Mouse (Mus musculus) embryonic fibroblast, embryonic 13.5 days (primary cell): ENCODE data around the gene Pcdh17. TPM values are rescaled to one million over a fixed set of nuclear protein-coding genes. Genes with fewer than 3 reads are reported as not detected.

Experiments used
- H3K27ac ChIP-seq: 2 replicates; pipeline ENCODE4 v1.5.1; 2012; ENCODE audit warnings: low read length, control low read depth, inconsistent platforms; ENCODE audit not compliant: insufficient read depth
- H3K4me1 ChIP-seq: 2 replicates; pipeline ENCODE4 v1.6.1; 2011; ENCODE audit warnings: low read length; ENCODE audit not compliant: control insufficient read depth, insufficient read depth
- H3K4me3 ChIP-seq: 2 replicates; pipeline ENCODE4 v1.5.1; 2011; ENCODE audit warnings: mild to moderate bottlenecking, control low read depth, low read length; ENCODE audit not compliant: insufficient read depth
- CTCF ChIP-seq: IDR thresholded peaks from 2 replicates; pipeline ENCODE4 v1.5.1; 2011; ENCODE audit warnings: mild to moderate bottlenecking, control low read depth, low read length, moderate library complexity, borderline replicate concordance; ENCODE audit not compliant: insufficient read depth
- POLR2A ChIP-seq: IDR thresholded peaks from 2 replicates; pipeline ENCODE4 v1.6.1; 2011; ENCODE audit warnings: low read depth, mild to moderate bottlenecking, control low read depth, low read length, moderate library complexity
- polyA plus RNA-seq: library from polyadenylated mRNA; stranded (reverse); fragments of >200 nt; gene quantifications from 2 replicates; pipeline ENCODE4 v1.2.4, GENCODE M21; 2011; ENCODE audit warnings: low read depth; ENCODE audit not compliant: missing spikeins, insufficient read length

Gene Pcdh17
- polyA plus RNA-seq, 1 experiment = 0.61 TPM

DNA sequence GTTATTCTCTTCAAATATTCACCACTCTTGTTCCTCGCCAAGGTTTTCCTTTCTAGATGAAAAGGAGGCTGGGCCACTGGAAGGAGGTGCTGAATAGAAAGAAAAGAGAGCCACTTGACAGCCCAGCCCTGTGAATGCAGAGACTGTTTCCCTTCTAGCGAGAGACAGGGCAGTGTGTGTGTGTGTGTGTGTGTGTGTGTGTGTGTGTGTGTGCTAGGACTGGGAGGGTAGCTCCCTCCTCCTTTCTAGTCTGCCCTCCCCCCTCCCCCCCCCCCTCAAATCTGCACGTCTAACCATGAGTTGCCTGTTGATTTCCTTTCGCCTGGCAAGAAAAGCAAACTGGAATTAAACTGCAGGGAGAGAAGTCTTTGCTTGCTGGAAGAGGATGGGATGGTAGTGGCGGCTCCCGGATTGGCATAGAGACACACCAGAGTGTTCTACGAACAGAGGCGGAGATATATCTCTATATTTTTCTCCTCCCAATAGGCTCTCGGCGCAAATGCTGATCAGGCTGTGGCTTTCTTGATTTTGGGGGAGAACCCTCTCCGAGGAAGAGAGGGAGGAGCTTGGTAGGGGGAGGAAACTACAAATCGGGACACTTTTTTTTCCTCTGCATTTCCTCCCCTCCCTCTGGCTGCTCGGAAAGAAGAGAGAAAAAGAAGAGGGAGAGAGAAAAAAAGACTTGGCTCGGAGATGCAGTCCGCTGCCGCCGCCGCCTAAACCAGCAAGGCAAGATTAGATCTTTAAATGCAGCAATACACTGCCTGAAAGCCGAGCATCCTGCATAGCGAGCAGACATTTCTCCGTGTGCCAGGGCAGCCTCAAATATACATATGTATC is 1.5 kb downstream of the Pcdh17 start:
- Histone ChIP-seq H3K4me1 (no peaks in the 10 kb centered on the region), H3K27ac (no peak overlapping the region)
- TF ChIP-seq CTCF (no peak), POLR2A (no peak)

DNA sequence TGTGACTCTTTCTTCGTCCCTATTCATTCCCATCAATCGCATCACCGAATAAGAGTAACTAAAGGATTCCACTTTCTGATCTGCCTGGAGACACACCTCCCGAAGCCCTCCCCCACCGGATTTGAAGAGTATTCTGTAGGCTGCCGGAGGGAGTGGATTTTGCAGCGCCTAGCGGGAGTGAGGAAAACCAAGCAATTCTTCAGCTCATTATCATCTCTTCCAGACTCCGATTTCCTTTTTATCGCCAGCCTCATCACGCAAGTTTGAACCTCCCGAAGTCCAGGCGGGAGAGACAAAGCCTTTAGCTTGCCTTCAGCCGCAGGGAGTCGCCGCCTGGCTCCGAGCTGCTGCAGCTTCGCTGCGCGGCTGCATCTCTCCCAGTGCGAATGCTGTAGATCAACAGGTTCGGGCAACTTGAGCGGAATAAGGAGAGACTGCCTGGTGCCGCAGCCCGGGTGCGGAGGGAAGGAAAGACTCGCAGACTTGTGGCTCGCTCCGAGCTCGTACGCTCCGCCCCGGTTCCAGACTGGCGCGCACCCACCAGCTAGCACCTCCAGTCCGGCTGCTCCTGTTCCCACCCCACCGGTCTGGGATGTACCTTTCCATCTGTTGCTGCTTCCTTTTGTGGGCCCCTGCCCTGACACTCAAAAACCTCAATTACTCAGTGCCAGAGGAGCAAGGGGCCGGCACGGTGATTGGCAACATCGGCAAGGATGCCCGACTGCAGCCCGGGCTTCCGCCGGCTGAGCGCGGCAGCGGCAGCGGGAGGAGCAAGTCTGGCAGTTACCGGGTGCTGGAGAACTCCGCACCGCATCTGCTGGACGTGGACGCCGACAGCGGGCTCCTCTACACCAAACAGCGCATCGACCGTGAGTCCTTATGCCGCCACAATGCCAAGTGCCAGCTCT is 2.4 kb downstream of the Pcdh17 start:
- no peak for TF ChIP-seq POLR2A
- TF ChIP-seq CTCF = no peak
- Histone ChIP-seq H3K27ac (no peak overlapping the region), H3K4me3 (peak overlapping the region; percentile 41), H3K4me1 (no peaks in the 10 kb centered on the region)

More for the DNA sequence above, 1.5 kb downstream of the Pcdh17 start:
- H3K4me3 ChIP-seq = peak overlapping the region; percentile 41

DNA sequence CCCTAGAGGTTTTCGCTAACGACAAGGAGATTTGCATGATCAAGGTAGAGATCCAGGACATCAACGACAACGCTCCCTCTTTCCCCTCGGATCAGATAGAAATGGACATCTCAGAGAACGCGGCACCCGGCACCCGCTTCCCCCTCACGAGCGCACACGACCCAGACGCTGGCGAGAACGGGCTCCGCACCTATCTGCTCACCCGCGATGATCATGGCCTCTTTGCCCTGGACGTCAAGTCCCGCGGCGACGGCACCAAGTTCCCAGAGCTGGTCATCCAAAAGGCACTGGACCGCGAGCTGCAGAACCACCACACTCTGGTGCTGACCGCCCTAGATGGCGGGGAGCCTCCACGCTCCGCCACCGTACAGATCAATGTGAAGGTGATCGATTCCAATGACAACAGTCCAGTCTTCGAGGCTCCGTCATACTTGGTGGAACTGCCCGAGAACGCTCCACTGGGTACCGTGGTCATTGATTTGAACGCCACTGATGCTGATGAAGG is 3.1 kb downstream of the Pcdh17 start:
- H3K4me3 ChIP-seq = peak overlapping the region; percentile 41
- TF ChIP-seq POLR2A (no peak), CTCF (no peak)
- no peaks in the 10 kb centered on the region for H3K4me1 ChIP-seq
- no peak overlapping the region for H3K27ac ChIP-seq

GRCm38 (mm10) chr14:84446941-84447641 is 3.7 kb downstream of the Pcdh17 start:
- TF ChIP-seq CTCF = peak; percentile 57
- no peak for TF ChIP-seq POLR2A
- no peak overlapping the region for H3K27ac ChIP-seq
- no peak overlapping the region for H3K4me3 ChIP-seq
- no peaks in the 10 kb centered on the region for H3K4me1 ChIP-seq

GRCm38 (mm10) chr14:84447661-84448380 is 4.5 kb downstream of the Pcdh17 start:
- no peaks in the 10 kb centered on the region for H3K4me1 ChIP-seq
- no peak overlapping the region for H3K27ac ChIP-seq
- no peak overlapping the region; the same call in 1 of the 2 replicates for H3K4me3 ChIP-seq
- TF ChIP-seq POLR2A (no peak), CTCF (no peak)

DNA sequence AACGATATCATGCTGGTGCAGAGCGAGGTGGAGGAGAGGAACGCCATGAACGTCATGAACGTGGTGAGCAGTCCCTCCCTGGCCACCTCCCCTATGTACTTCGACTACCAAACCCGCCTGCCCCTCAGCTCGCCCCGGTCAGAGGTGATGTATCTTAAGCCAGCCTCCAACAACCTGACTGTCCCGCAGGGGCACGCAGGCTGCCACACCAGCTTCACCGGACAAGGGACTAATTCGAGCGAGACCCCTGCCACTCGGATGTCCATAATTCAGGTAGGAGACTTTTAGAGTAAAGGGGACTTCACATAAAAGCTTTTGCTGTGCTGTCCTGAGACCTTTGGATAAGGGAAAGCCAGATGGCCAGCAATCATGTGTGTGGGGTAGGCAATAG is 5.0 kb downstream of the Pcdh17 start:
- Histone ChIP-seq H3K4me3 (no peak overlapping the region), H3K27ac (no peak overlapping the region), H3K4me1 (no peaks in the 10 kb centered on the region)
- TF ChIP-seq CTCF (no peak), POLR2A (no peak)

- Histone ChIP-seq H3K4me1 (no peaks in the 10 kb centered on the region), H3K27ac (no peak overlapping the region), H3K4me3 (no peak overlapping the region)
- TF ChIP-seq POLR2A (no peak), CTCF (no peak)
Observed at GRCm38 (mm10) chr14:84454074-84454845, 10.9 kb downstream of the Pcdh17 start.

DNA sequence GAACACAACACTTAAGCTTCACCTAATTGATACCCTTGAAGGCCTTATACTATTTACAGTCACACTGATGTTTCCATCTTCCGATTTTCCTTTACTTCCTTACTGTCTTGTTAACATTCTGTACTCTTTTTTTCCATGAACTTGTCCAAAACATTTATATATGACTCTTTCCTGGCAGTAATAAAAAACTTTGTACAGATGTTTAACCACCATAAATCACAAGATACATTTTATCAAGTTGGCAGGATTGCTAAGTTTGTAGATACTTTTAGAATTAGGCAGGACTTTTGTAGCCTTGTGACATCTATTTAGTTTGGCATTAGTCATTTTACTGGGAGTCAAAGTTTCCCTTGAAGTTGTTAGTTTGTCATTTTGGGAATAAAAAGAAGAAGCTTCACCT is 32.1 kb downstream of the Pcdh17 start:
- TF ChIP-seq POLR2A (no peak), CTCF (no peak)
- Histone ChIP-seq H3K27ac (no peak overlapping the region), H3K4me1 (no peaks in the 10 kb centered on the region), H3K4me3 (no peak overlapping the region)
